Mouse (Mus musculus) E14TG2a.4 (cell line): ENCODE data around the gene Otx2.
"Not testable (repeated sequence)": the region's sequence is repeated elsewhere in the genome, so short reads cannot be mapped to it uniquely, and the experiment has no call there.

Experiments
- H3K27me3 ChIP-seq: 2 replicates; pipeline ENCODE4 v1.6.1; 2014; ENCODE audit warnings: low read length, control low read depth; ENCODE audit not compliant: insufficient read depth
- H3K36me3 ChIP-seq: 2 replicates; pipeline ENCODE4 v1.6.1; 2014; ENCODE audit warnings: low read length, control low read depth; ENCODE audit not compliant: insufficient read depth
- H3K4me1 ChIP-seq: replicated peaks from 2 replicates; pipeline ENCODE4 v1.6.1; 2014; ENCODE audit warnings: low read depth, low read length, control low read depth
- H3K4me3 ChIP-seq: replicated peaks from 2 replicates; pipeline ENCODE4 v1.5.1; 2014; ENCODE audit warnings: mild to moderate bottlenecking, low read length
- H3K9me3 ChIP-seq: 2 replicates; pipeline ENCODE4 v1.6.1; 2014; ENCODE audit warnings: low read length, control low read depth
- CTCF ChIP-seq: conservative IDR thresholded peaks from 2 replicates; pipeline ENCODE4 v1.5.1; 2014; ENCODE audit warnings: low read length
- NANOG ChIP-seq: IDR thresholded peaks from 2 replicates; pipeline ENCODE4 v1.6.1; 2014; ENCODE audit warnings: borderline replicate concordance, low read length, mixed read lengths
- POU5F1 ChIP-seq: IDR thresholded peaks from 2 replicates; pipeline ENCODE4 v1.6.1; 2014; ENCODE audit warnings: low read length, borderline replicate concordance

Otx2 gene

GRCm38 (mm10) chr14:48624596-48625330 is 48.9 kb downstream of the Otx2 start:
- TF ChIP-seq NANOG = no peak
- no peak for TF ChIP-seq CTCF
- TF ChIP-seq POU5F1 = no peak
- Histone ChIP-seq H3K9me3 (peaks cover 9% of the 10 kb centered on the region; the same call in 1 of the 2 replicates), H3K27me3 (no peaks in the 10 kb centered on the region), H3K4me1 (peaks cover 37% of the 10 kb centered on the region), H3K36me3 (no peaks in the 10 kb centered on the region), H3K4me3 (no peak overlapping the region)

- H3K9me3 ChIP-seq, H3K27me3 ChIP-seq, H3K36me3 ChIP-seq, H3K4me3 ChIP-seq: not testable (repeated sequence)
- H3K4me1 ChIP-seq = peaks cover 26% of the 10 kb centered on the region
Observed at GRCm38 (mm10) chr14:48622726-48623125, 50.9 kb downstream of the Otx2 start.

- Histone ChIP-seq H3K4me1 (peaks cover 19% of the 10 kb centered on the region), H3K4me3 (no peak overlapping the region), H3K36me3 (no peaks in the 10 kb centered on the region), H3K9me3 (no peaks in the 10 kb centered on the region), H3K27me3 (peaks cover 9% of the 10 kb centered on the region)
- no peak for TF ChIP-seq POU5F1
- TF ChIP-seq CTCF = no peak
- TF ChIP-seq NANOG = no peak
Observed at GRCm38 (mm10) chr14:48616361-48616760, 57.3 kb downstream of the Otx2 start.

- H3K4me3 ChIP-seq = no peak overlapping the region
- TF ChIP-seq POU5F1 = no peak
- H3K27me3 ChIP-seq = no peaks in the 10 kb centered on the region; the same call in 1 of the 2 replicates
- H3K4me1 ChIP-seq = peaks cover 11% of the 10 kb centered on the region
- H3K36me3 ChIP-seq = no peaks in the 10 kb centered on the region
- H3K9me3 ChIP-seq = no peaks in the 10 kb centered on the region
Observed at GRCm38 (mm10) chr14:48608641-48609310, 64.8 kb downstream of the Otx2 start.
